Mouse (Mus musculus) MEL (cell line): ENCODE measurements around the gene Wee1.

Source experiments
- CTCF ChIP-seq, 3 experiments: IDR thresholded peaks in 2 of 3; conservative IDR thresholded peaks in 1 of 3; 2 replicates each; pipeline ENCODE4 v1.5.1; 2011 to 2012; ENCODE audit warnings: low read length in 3 of 3, low read depth in 2 of 3, mild to moderate bottlenecking in 2 of 3, improper control_type of control experiment in 1 of 3, inconsistent platforms in 1 of 3, mixed read lengths in 1 of 3, moderate library complexity in 1 of 3; ENCODE audit not compliant: control insufficient read depth in 1 of 3, insufficient read depth in 1 of 3, poor library complexity in 1 of 3, severe bottlenecking in 1 of 3
- POLR2AphosphoS2 ChIP-seq: IDR thresholded peaks from 2 replicates; pipeline ENCODE4 v1.6.1; 2011; ENCODE audit warnings: low read length, improper control_type of control experiment

DNA sequence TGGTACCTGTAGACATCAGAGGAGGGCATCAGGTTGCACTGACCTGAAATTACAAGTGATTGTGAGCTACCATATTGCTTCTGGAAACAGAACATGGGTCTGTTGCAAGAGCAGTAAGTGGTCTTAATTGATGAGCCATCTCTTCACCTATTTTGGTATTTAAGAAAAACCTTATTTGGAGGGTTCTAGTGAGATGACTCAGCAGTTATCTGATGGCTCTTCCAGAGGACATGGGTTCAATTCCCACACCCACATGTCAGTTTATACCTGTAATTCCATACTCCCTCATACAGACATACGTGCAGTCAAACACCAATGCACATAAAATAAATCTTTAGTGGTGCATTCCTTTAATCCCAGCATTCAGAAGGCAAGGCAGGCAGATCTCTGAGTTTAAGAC is 22.0 kb downstream of the Wee1 start:
- TF ChIP-seq POLR2AphosphoS2: no peak
- no peak for TF ChIP-seq CTCF (IDR thresholded peaks at IDR 0.05 in 2 of 3, conservative IDR thresholded peaks at IDR 0.05 in 1 of 3; ENCODE audit: control insufficient read depth in 1 of 3, insufficient read depth in 1 of 3, low read depth in 2 of 3, low read length in 3 of 3, poor library complexity in 1 of 3, severe bottlenecking in 1 of 3)
